Mouse (Mus musculus): ENCODE measurements around the gene Cdca7l. TPM values are rescaled to one million over a fixed set of nuclear protein-coding genes. Genes with fewer than 3 reads are reported as not detected.
A peak's percentile ranks its signal among the peaks of the same experiment; 100 is the strongest.
"Not testable (repeated sequence)": the region's sequence is repeated elsewhere in the genome, so short reads cannot be mapped to it uniquely, and the experiment has no call there.

The Cdca7l gene
- polyA plus RNA-seq, 1 experiment from 2014 or later: 24.6 TPM

GRCm38 (mm10) chr12:117901352-117901751 lies 97.3 kb downstream of the Cdca7l start:
- DNase-seq (ENCODE audit: low spot score); H3K27me3 ChIP-seq (ENCODE audit: control insufficient read depth, insufficient read depth, low read length); H3K4me1 ChIP-seq (replicated peaks; ENCODE audit: control insufficient read depth, insufficient read depth, low read length); H3K4me3 ChIP-seq (ENCODE audit: low read depth, low read length); H3K27ac ChIP-seq (ENCODE audit: low read depth, low read length); ATAC-seq (ENCODE audit: low FRiP score); H3K36me3 ChIP-seq (ENCODE audit: control insufficient read depth, insufficient read depth, low read length); H3K9me3 ChIP-seq (ENCODE audit: control insufficient read depth, low read length); H3K4me2 ChIP-seq (replicated peaks; ENCODE audit: low read depth, low read length); H3K9ac ChIP-seq (ENCODE audit: low read depth, low read length): not testable (repeated sequence)
- WGBS: 36% methylated on average over 1 of the region's 4 CpGs

- H3K9ac ChIP-seq (ENCODE audit: low read depth, low read length): no peak overlapping the region
- ATAC-seq (ENCODE audit: low FRiP score) (no peak), DNase-seq (ENCODE audit: low spot score) (no peak)
- no peaks in the 10 kb centered on the region for H3K4me1 ChIP-seq (replicated peaks; ENCODE audit: control insufficient read depth, insufficient read depth, low read length)
- WGBS: 92% methylated on average over 8 of the region's 8 CpGs
- no peak overlapping the region for H3K4me2 ChIP-seq (replicated peaks; ENCODE audit: low read depth, low read length)
- no peak overlapping the region for H3K4me3 ChIP-seq (ENCODE audit: low read depth, low read length)
- H3K9me3 ChIP-seq (ENCODE audit: control insufficient read depth, low read length): no peaks in the 10 kb centered on the region
- H3K36me3 ChIP-seq (ENCODE audit: control insufficient read depth, insufficient read depth, low read length): no peaks in the 10 kb centered on the region
- no peaks in the 10 kb centered on the region for H3K27me3 ChIP-seq (ENCODE audit: control insufficient read depth, insufficient read depth, low read length)
- no peak overlapping the region for H3K27ac ChIP-seq (ENCODE audit: low read depth, low read length)
These were observed 99.6 kb downstream of the Cdca7l start for GRCm38 (mm10) chr12:117903671-117904070.

DNA sequence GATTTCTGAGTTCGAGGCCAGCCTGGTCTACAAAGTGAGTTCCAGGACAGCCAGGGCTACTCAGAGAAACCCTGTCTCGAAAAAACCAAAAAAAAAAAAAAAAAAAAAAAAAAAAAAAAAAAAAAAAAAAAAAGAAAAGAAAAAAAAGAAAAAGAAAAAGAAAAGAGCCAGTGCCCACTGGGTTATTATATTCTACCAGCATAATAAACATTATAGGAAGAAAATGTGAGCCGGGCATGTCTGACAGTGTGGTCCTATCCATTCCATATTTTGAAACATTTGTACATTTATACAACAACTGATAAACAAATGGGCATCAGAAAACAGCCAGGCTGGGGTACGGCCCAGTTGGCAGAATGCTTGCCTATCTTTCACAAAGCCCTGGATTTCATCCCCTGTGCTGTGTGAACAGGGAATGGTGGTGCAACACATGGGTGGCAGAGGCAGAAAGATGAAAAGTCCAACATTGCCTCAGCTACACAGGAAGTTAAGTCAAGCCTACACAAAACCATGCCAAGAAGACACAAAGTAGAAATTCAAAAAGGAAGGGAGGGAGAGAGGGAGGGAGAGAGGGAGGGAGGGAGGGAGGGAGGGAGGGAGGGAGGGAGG lies 101.2 kb downstream of the Cdca7l start:
- ATAC-seq (ENCODE audit: low FRiP score); H3K4me2 ChIP-seq (replicated peaks; ENCODE audit: low read depth, low read length); H3K4me3 ChIP-seq (ENCODE audit: low read depth, low read length); H3K9ac ChIP-seq (ENCODE audit: low read depth, low read length); H3K36me3 ChIP-seq (ENCODE audit: control insufficient read depth, insufficient read depth, low read length); H3K4me1 ChIP-seq (replicated peaks; ENCODE audit: control insufficient read depth, insufficient read depth, low read length); DNase-seq (ENCODE audit: low spot score); H3K9me3 ChIP-seq (ENCODE audit: control insufficient read depth, low read length); H3K27ac ChIP-seq (ENCODE audit: low read depth, low read length); H3K27me3 ChIP-seq (ENCODE audit: control insufficient read depth, insufficient read depth, low read length): not testable (repeated sequence)
- 75% methylated on average over 4 of the region's 4 CpGs for WGBS

GRCm38 (mm10) chr12:117911396-117911795 lies 107.3 kb downstream of the Cdca7l start:
- ATAC-seq (ENCODE audit: low FRiP score): no peak
- Histone ChIP-seq H3K36me3 (ENCODE audit: control insufficient read depth, insufficient read depth, low read length) (no peaks in the 10 kb centered on the region), H3K4me3 (ENCODE audit: low read depth, low read length) (no peak overlapping the region), H3K4me2 (replicated peaks; ENCODE audit: low read depth, low read length) (no peak overlapping the region), H3K9ac (ENCODE audit: low read depth, low read length) (no peak overlapping the region), H3K27ac (ENCODE audit: low read depth, low read length) (no peak overlapping the region), H3K9me3 (ENCODE audit: control insufficient read depth, low read length) (no peaks in the 10 kb centered on the region), H3K27me3 (ENCODE audit: control insufficient read depth, insufficient read depth, low read length) (no peaks in the 10 kb centered on the region), H3K4me1 (replicated peaks; ENCODE audit: control insufficient read depth, insufficient read depth, low read length) (peaks cover 13% of the 10 kb centered on the region)
- WGBS: 88% methylated on average over 1 of the region's 1 CpGs
- DNase-seq (ENCODE audit: low spot score): no peak

GRCm38 (mm10) chr12:117914613-117915245 lies 110.6 kb downstream of the Cdca7l start:
- ATAC-seq (ENCODE audit: low FRiP score) (peak; percentile 62), DNase-seq (ENCODE audit: low spot score) (peak; percentile 39)

DNA sequence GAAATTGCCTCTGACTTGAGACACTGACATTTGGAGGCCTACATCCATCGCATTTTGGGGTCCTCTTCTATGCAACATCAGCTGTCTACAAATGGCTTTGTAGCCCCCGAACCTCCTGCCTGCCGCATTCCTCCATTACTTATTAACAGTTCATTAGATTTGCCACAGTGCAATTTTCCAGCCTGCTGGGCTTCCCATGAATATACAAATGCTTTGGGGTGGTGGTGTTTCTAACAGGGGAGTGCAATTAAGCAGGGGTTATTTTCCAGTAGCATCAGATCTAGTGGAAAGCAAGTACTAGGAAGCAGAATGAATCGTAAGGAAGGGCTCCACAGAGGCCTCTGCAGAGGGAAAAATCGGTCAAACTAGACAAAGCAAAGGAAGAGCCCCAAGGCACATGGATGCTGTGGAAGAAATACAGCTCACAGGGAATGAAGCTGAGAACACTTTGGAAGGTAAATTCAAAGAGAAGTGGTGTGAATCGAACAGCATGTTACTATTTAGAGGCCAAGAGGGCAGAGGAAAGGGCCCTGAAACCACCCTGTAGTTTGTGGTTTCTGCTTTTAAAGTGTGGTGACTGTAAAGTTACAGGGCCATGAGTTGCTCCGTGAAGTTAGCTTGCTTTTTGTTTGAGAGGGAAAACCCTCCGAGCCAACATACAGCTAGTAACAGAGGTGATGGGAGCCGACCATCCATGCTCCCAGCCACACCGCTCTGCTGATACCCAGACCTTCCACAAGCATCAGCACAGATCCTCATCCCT lies 111.9 kb downstream of the Cdca7l start:
- DNase-seq (ENCODE audit: low spot score) (peak; percentile 41), ATAC-seq (ENCODE audit: low FRiP score) (peak; percentile 46; the same call in 1 of the 2 replicates)
- no peaks in the 10 kb centered on the region for H3K27me3 ChIP-seq (ENCODE audit: control insufficient read depth, insufficient read depth, low read length)
- peak overlapping the region; percentile 24; the same call in 1 of the 2 replicates for H3K9ac ChIP-seq (ENCODE audit: low read depth, low read length)
- H3K9me3 ChIP-seq (ENCODE audit: control insufficient read depth, low read length): no peaks in the 10 kb centered on the region
- H3K4me3 ChIP-seq (ENCODE audit: low read depth, low read length): no peak overlapping the region
- H3K36me3 ChIP-seq (ENCODE audit: control insufficient read depth, insufficient read depth, low read length): no peaks in the 10 kb centered on the region
- H3K4me2 ChIP-seq (replicated peaks; ENCODE audit: low read depth, low read length): no peak overlapping the region
- H3K4me1 ChIP-seq (replicated peaks; ENCODE audit: control insufficient read depth, insufficient read depth, low read length): peaks cover 13% of the 10 kb centered on the region
- H3K27ac ChIP-seq (ENCODE audit: low read depth, low read length): no peak overlapping the region
- 40% methylated on average over 10 of the region's 10 CpGs for WGBS

More at GRCm38 (mm10) chr12:117914613-117915245, 110.6 kb downstream of the Cdca7l start:
- 12% methylated on average over 10 of the region's 10 CpGs for WGBS
- Histone ChIP-seq H3K36me3 (ENCODE audit: control insufficient read depth, insufficient read depth, low read length) (no peaks in the 10 kb centered on the region), H3K27me3 (ENCODE audit: control insufficient read depth, insufficient read depth, low read length) (no peaks in the 10 kb centered on the region), H3K4me3 (ENCODE audit: low read depth, low read length) (no peak overlapping the region), H3K9ac (ENCODE audit: low read depth, low read length) (no peak overlapping the region), H3K4me1 (replicated peaks; ENCODE audit: control insufficient read depth, insufficient read depth, low read length) (peaks cover 13% of the 10 kb centered on the region), H3K4me2 (replicated peaks; ENCODE audit: low read depth, low read length) (no peak overlapping the region), H3K9me3 (ENCODE audit: control insufficient read depth, low read length) (no peaks in the 10 kb centered on the region), H3K27ac (ENCODE audit: low read depth, low read length) (no peak overlapping the region)
